Mouse (Mus musculus): ENCODE results near the gene Afmid. TPM values are rescaled to one million over a fixed set of nuclear protein-coding genes. Genes with fewer than 3 reads are reported as not detected.
A peak's percentile ranks its signal among the peaks of the same experiment; 100 is the strongest.

Afmid gene
- polyA plus RNA-seq, 1 experiment from 2014 or later = 3.3 TPM

DNA sequence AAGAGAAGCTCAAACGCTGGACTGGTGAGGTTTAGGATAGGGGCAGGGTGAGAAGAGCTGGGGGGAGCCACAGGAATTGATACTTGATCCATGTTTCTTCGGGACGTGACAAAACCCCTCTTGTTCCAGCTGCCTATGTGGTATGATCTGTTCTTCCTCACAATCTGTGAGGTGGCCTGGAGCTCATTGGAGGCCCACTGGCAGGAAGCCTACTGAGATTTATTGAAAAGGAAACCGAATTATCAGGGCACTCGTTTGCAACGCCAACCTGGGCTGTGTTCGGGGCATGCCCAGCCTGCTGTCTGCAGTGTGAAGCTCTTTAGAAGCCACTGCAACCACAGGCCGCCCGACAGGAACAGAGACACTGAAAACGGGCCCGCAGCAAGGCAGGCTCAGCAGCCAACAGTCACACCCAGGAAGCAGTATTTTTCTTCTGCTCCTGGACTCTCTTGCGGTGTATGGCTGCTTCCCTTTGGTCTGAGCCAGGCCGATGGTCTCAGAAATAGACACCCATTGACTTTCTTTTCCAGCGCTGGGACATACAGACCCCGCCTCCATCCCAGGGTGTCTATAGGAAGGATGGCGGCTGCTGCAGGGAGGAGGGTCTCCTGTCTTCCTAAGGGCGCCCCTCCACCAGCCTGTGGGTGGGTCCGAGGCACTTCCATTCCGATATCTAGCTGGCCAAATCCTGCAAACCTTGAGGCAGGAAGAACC is 22.7 kb downstream of the Afmid start:
- Histone ChIP-seq H3K9me3 (replicated peaks; ENCODE audit: control insufficient read depth, low read length) (no peaks in the 10 kb centered on the region), H3K4me3 (ENCODE audit: low read depth, low read length) (peak overlapping the region; percentile 80), H3K27me3 (ENCODE audit: control insufficient read depth, insufficient read depth, low read length) (no peaks in the 10 kb centered on the region), H3K4me2 (ENCODE audit: low read depth, low read length) (peak overlapping the region; percentile 88), H3K4me1 (ENCODE audit: control insufficient read depth, insufficient read depth, low read length) (no peaks in the 10 kb centered on the region), H3K36me3 (replicated peaks; ENCODE audit: control insufficient read depth, insufficient read depth, low read depth, low read length) (peaks cover 9% of the 10 kb centered on the region), H3K9ac (replicated peaks; ENCODE audit: low read length) (peak overlapping the region; percentile 66), H3K27ac (replicated peaks; ENCODE audit: low read depth, low read length) (peak overlapping the region; percentile 86)
- DNase-seq (ENCODE audit: low spot score) (no peak), ATAC-seq (replicated peaks; ENCODE audit: insufficient number of reproducible peaks, low FRiP score, low TSS enrichment, low read depth) (peak; percentile 83)
- 5% methylated on average over 19 of the region's 19 CpGs for WGBS

DNA sequence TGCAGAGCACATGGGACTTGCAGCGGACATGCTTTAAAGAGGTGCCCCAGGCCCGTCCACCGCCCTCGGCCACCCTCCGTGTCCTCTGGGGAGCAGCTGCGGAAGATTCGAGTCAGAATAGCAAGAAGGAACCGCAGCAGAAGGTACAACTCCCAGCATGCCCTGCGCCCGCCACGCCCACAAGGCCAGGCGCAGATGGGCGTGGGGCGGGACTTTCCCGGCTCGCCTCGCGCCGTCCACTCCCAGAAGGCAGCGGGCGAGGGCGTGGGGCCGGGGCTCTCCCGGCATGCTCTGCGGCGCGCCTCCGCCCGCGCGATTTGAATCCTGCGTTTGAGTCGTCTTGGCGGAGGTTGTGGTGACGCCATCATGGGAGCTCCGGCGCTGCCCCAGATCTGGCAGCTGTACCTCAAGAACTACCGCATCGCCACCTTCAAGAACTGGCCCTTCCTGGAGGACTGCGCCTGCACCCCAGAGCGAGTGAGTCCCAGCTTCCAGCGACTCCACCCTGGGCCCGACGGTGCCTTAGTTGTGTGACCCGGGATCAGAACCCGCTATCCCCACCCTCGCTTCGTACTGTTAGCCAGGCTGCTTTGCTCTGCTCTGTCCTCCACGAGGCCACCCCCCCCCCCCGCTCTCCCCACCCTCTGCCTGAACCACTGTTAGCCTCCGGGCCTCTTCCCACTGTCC is 23.4 kb downstream of the Afmid start, which contains the start of gene Birc5:
Birc5 (plus strand) TSS at position 267 of the 687 bp plus-strand sequence.
- peak within 1 kb of the TSS; percentile 86 for H3K27ac ChIP-seq (replicated peaks; ENCODE audit: low read depth, low read length)
- H3K9ac ChIP-seq (replicated peaks; ENCODE audit: low read length) = peak within 1 kb of the TSS; percentile 84
- DNase-seq (ENCODE audit: low spot score) (peak; percentile 98), ATAC-seq (replicated peaks; ENCODE audit: insufficient number of reproducible peaks, low FRiP score, low TSS enrichment, low read depth) (peak; percentile 82)
- peak within 1 kb of the TSS; percentile 80 for H3K4me3 ChIP-seq (ENCODE audit: low read depth, low read length)
- no peaks in the 10 kb centered on the region for H3K4me1 ChIP-seq (ENCODE audit: control insufficient read depth, insufficient read depth, low read length)
- no peaks in the 10 kb centered on the region for H3K27me3 ChIP-seq (ENCODE audit: control insufficient read depth, insufficient read depth, low read length)
- H3K36me3 ChIP-seq (replicated peaks; ENCODE audit: control insufficient read depth, insufficient read depth, low read depth, low read length) = peaks cover 9% of the 10 kb centered on the region
- WGBS = under 1% methylated on average over 47 of the region's 51 CpGs
- no peaks in the 10 kb centered on the region for H3K9me3 ChIP-seq (replicated peaks; ENCODE audit: control insufficient read depth, low read length)
- H3K4me2 ChIP-seq (ENCODE audit: low read depth, low read length) = peak within 1 kb of the TSS; percentile 88

DNA sequence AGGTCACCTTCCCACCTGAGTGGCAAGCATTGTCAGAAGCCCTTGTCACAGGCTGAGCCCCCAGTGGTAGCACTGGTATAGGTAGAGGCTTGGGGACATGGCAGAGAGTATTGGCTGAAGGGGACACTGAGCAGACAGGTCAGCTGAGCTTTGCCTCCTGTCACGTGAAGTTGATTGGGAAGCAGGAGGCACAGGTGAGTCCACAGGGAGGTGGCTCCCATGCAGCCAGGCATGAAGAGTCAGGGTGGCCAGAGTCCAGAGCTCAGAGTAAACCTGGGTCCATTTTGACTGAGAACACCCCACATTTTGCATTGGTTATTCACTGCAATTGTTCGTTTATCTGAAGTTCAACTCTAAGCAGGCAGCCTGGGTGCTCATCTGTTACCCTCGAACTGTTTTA is 27.2 kb downstream of the Afmid start:
- no peaks in the 10 kb centered on the region for H3K9me3 ChIP-seq (replicated peaks; ENCODE audit: control insufficient read depth, low read length)
- no peak overlapping the region for H3K4me2 ChIP-seq (ENCODE audit: low read depth, low read length)
- no peaks in the 10 kb centered on the region for H3K27me3 ChIP-seq (ENCODE audit: control insufficient read depth, insufficient read depth, low read length)
- no peak for ATAC-seq (replicated peaks; ENCODE audit: insufficient number of reproducible peaks, low FRiP score, low TSS enrichment, low read depth)
- H3K36me3 ChIP-seq (replicated peaks; ENCODE audit: control insufficient read depth, insufficient read depth, low read depth, low read length) = peaks cover 19% of the 10 kb centered on the region
- DNase-seq (ENCODE audit: low spot score) = no peak
- no peak overlapping the region for H3K9ac ChIP-seq (replicated peaks; ENCODE audit: low read length)
- H3K27ac ChIP-seq (replicated peaks; ENCODE audit: low read depth, low read length) = no peak overlapping the region
- no peaks in the 10 kb centered on the region for H3K4me1 ChIP-seq (ENCODE audit: control insufficient read depth, insufficient read depth, low read length)
- WGBS = 93% methylated on average over 3 of the region's 3 CpGs
- H3K4me3 ChIP-seq (ENCODE audit: low read depth, low read length) = no peak overlapping the region

DNA sequence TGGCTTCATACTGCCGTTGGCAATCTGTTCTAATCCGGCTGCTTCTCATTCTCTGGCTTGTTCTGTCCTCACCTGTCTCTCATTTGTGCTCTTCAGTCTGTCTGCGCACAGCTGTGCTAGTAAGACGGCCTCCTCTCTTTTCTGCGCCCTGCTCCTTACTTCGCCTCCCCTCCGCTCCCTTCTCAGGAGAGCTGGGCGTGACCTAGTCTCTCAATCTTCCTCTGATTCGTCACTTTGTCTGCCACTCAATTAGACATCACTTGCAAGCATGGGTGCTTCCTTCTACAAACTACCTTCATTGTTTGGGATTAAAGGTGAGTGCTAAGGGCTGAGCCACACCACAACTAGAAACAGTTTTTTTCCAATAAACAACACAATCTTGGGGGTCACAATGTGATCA is 28.5 kb downstream of the Afmid start:
- ATAC-seq (replicated peaks; ENCODE audit: insufficient number of reproducible peaks, low FRiP score, low TSS enrichment, low read depth) (no peak), DNase-seq (ENCODE audit: low spot score) (no peak)
- Histone ChIP-seq H3K27me3 (ENCODE audit: control insufficient read depth, insufficient read depth, low read length) (0 out of 2 replicates have a peak, but pooled peaks cover 4% of the 10 kb centered on the region), H3K27ac (replicated peaks; ENCODE audit: low read depth, low read length) (no peak overlapping the region), H3K4me1 (ENCODE audit: control insufficient read depth, insufficient read depth, low read length) (no peaks in the 10 kb centered on the region), H3K9me3 (replicated peaks; ENCODE audit: control insufficient read depth, low read length) (no peaks in the 10 kb centered on the region), H3K36me3 (replicated peaks; ENCODE audit: control insufficient read depth, insufficient read depth, low read depth, low read length) (peaks cover 19% of the 10 kb centered on the region), H3K4me3 (ENCODE audit: low read depth, low read length) (no peak overlapping the region), H3K4me2 (ENCODE audit: low read depth, low read length) (no peak overlapping the region), H3K9ac (replicated peaks; ENCODE audit: low read length) (no peak overlapping the region)
- WGBS = 91% methylated on average over 9 of the region's 9 CpGs

DNA sequence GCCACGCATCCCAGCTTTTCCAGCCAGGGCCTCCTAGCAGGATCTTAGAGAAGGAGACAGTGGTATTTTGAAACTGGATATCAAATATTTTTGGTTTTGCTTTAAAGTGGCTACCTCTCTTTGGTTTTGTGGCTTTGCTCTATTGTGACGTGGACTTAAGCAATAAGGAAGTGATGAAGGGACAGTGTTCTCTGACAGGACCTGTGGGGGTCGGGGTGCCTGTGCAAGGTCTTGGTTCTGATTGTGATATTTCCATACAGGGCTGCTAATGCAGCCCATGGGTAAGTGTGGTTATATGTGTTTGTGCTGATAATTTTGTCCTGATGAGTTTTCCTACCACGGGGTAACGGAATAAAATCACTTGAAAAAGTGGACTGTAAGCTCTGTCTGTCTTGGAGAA is 29.6 kb downstream of the Afmid start:
- Histone ChIP-seq H3K9me3 (replicated peaks; ENCODE audit: control insufficient read depth, low read length) (no peaks in the 10 kb centered on the region), H3K36me3 (replicated peaks; ENCODE audit: control insufficient read depth, insufficient read depth, low read depth, low read length) (peaks cover 19% of the 10 kb centered on the region), H3K4me3 (ENCODE audit: low read depth, low read length) (no peak overlapping the region), H3K4me1 (ENCODE audit: control insufficient read depth, insufficient read depth, low read length) (peaks cover under 1% of the 10 kb centered on the region; the same call in 1 of the 2 replicates), H3K27ac (replicated peaks; ENCODE audit: low read depth, low read length) (no peak overlapping the region), H3K27me3 (ENCODE audit: control insufficient read depth, insufficient read depth, low read length) (peaks cover 4% of the 10 kb centered on the region; the same call in 1 of the 2 replicates), H3K4me2 (ENCODE audit: low read depth, low read length) (no peak overlapping the region), H3K9ac (replicated peaks; ENCODE audit: low read length) (no peak overlapping the region)
- no peak for DNase-seq (ENCODE audit: low spot score)
- WGBS = 89% methylated on average over 5 of the region's 5 CpGs
- ATAC-seq (replicated peaks; ENCODE audit: insufficient number of reproducible peaks, low FRiP score, low TSS enrichment, low read depth) = no peak

DNA sequence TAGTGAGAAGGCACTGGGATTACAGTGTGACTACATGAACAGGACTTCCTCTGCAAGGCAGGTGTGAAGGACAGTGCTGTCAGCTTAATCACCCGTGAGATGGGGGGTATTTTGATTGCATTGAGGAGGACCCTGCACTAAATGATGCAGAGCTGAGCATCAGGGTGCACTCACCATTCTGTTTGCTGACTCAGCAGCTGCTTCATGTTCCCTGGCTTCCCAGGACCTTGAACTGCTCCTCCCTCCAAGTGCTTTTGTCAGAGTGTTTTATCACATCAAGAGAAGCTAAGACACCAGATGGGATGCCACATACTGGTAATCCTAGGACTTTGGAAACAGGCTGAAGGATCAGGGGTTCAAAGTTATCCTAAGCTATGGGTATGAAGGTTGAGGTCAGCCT is 30.3 kb downstream of the Afmid start:
- no peak for DNase-seq (ENCODE audit: low spot score)
- WGBS = 89% methylated on average over 1 of the region's 1 CpGs

DNA sequence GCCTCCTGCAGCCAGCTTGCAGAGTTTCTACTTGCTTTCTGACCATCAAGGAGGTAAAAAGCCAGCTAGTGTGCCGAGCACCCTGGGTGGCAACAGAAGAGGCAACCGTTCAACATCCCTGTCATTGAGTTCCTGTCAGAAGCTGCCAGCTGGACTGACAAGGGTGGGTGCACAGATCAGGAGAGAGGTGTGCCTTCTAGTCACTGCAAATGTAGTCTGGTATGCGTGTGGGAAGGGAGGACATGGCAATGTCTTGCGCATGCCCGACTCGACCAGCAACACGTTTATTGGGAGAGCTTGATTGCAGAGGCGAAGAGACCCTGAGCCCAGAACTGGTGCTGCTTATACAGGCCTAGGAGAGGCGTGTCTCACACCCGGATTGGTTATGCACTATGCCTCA is 31.7 kb downstream of the Afmid start:
- Histone ChIP-seq H3K4me2 (ENCODE audit: low read depth, low read length) (no peak overlapping the region), H3K36me3 (replicated peaks; ENCODE audit: control insufficient read depth, insufficient read depth, low read depth, low read length) (peaks cover 18% of the 10 kb centered on the region), H3K4me3 (ENCODE audit: low read depth, low read length) (no peak overlapping the region), H3K4me1 (ENCODE audit: control insufficient read depth, insufficient read depth, low read length) (peaks cover 3% of the 10 kb centered on the region; the same call in 1 of the 2 replicates), H3K9me3 (replicated peaks; ENCODE audit: control insufficient read depth, low read length) (no peaks in the 10 kb centered on the region), H3K27me3 (ENCODE audit: control insufficient read depth, insufficient read depth, low read length) (peaks cover 15% of the 10 kb centered on the region), H3K9ac (replicated peaks; ENCODE audit: low read length) (no peak overlapping the region), H3K27ac (replicated peaks; ENCODE audit: low read depth, low read length) (no peak overlapping the region)
- DNase-seq (ENCODE audit: low spot score) (no peak), ATAC-seq (replicated peaks; ENCODE audit: insufficient number of reproducible peaks, low FRiP score, low TSS enrichment, low read depth) (no peak; the same call in 1 of the 2 replicates)
- 94% methylated on average over 10 of the region's 10 CpGs for WGBS

More for the DNA sequence above, 30.3 kb downstream of the Afmid start:
- Histone ChIP-seq H3K9ac (replicated peaks; ENCODE audit: low read length) (no peak overlapping the region), H3K36me3 (replicated peaks; ENCODE audit: control insufficient read depth, insufficient read depth, low read depth, low read length) (peaks cover 19% of the 10 kb centered on the region), H3K4me2 (ENCODE audit: low read depth, low read length) (no peak overlapping the region), H3K9me3 (replicated peaks; ENCODE audit: control insufficient read depth, low read length) (no peaks in the 10 kb centered on the region), H3K4me1 (ENCODE audit: control insufficient read depth, insufficient read depth, low read length) (peaks cover 3% of the 10 kb centered on the region; the same call in 1 of the 2 replicates), H3K4me3 (ENCODE audit: low read depth, low read length) (no peak overlapping the region), H3K27ac (replicated peaks; ENCODE audit: low read depth, low read length) (no peak overlapping the region), H3K27me3 (ENCODE audit: control insufficient read depth, insufficient read depth, low read length) (peaks cover 10% of the 10 kb centered on the region)
- no peak for ATAC-seq (replicated peaks; ENCODE audit: insufficient number of reproducible peaks, low FRiP score, low TSS enrichment, low read depth)

DNA sequence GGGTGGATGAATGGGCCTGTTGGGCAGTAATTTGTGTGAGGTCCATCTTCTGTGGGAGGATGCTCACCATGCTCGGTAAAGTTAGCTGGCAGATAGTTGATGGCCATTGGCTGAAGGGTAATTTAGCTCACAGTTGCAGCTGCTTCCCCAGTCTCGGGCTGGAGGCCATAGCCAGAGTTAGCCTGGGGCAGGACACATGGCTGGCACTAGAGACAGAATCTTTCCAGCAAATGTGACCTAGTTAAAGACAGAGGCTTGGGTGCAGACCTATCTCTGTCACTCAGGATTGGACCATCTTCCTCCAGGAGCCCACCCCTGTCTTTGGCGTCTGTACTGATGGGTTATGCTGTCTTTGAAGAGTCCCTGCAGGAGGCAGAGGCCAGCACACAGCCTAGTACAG is 32.7 kb downstream of the Afmid start:
- 59% methylated on average over 3 of the region's 3 CpGs for WGBS
- H3K4me2 ChIP-seq (ENCODE audit: low read depth, low read length) = no peak overlapping the region
- ATAC-seq (replicated peaks; ENCODE audit: insufficient number of reproducible peaks, low FRiP score, low TSS enrichment, low read depth) = no peak
- H3K36me3 ChIP-seq (replicated peaks; ENCODE audit: control insufficient read depth, insufficient read depth, low read depth, low read length) = peaks cover 9% of the 10 kb centered on the region
- H3K4me3 ChIP-seq (ENCODE audit: low read depth, low read length) = no peak overlapping the region
- H3K27me3 ChIP-seq (ENCODE audit: control insufficient read depth, insufficient read depth, low read length) = peaks cover 19% of the 10 kb centered on the region
- no peaks in the 10 kb centered on the region for H3K9me3 ChIP-seq (replicated peaks; ENCODE audit: control insufficient read depth, low read length)
- DNase-seq (ENCODE audit: low spot score) = no peak
- H3K9ac ChIP-seq (replicated peaks; ENCODE audit: low read length) = no peak overlapping the region
- peaks cover 3% of the 10 kb centered on the region; the same call in 1 of the 2 replicates for H3K4me1 ChIP-seq (ENCODE audit: control insufficient read depth, insufficient read depth, low read length)
- no peak overlapping the region for H3K27ac ChIP-seq (replicated peaks; ENCODE audit: low read depth, low read length)

All from embryonic facial prominence, embryonic 11.5 days (tissue).